Mouse (Mus musculus): ENCODE measurements around the gene Cc2d1b. TPM values are rescaled to one million over a fixed set of nuclear protein-coding genes. Genes with fewer than 3 reads are reported as not detected.

The Cc2d1b gene
- polyA plus RNA-seq, 1 experiment from 2014 or later, result 24.4 TPM

GRCm38 (mm10) chr4:108620536-108620935 lies 796 bp downstream of the Cc2d1b start:
- WGBS, result 14% methylated on average over 8 of the region's 8 CpGs
- Histone ChIP-seq H3K27me3 (replicated peaks) (no peaks in the 10 kb centered on the region), H3K4me3 (peak overlapping the region; percentile 89), H3K4me2 (peak overlapping the region; percentile 84), H3K4me1 (peaks cover 17% of the 10 kb centered on the region), H3K9me3 (no peaks in the 10 kb centered on the region), H3K9ac (peak overlapping the region; percentile 99), H3K27ac (peak overlapping the region; percentile 94), H3K36me3 (replicated peaks) (peaks cover 9% of the 10 kb centered on the region)
- peak; percentile 3; the same call in 1 of the 2 replicates for ATAC-seq (replicated peaks)

- Histone ChIP-seq H3K27ac (no peak overlapping the region), H3K4me1 (peaks cover 17% of the 10 kb centered on the region), H3K4me2 (no peak overlapping the region), H3K4me3 (no peak overlapping the region), H3K27me3 (replicated peaks) (no peaks in the 10 kb centered on the region), H3K9ac (no peak overlapping the region), H3K36me3 (replicated peaks) (peaks cover 10% of the 10 kb centered on the region), H3K9me3 (no peaks in the 10 kb centered on the region)
- WGBS, result 97% methylated on average over 6 of the region's 6 CpGs
- no peak for ATAC-seq (replicated peaks)
Measured at GRCm38 (mm10) chr4:108621504-108621903, 1.8 kb downstream of the Cc2d1b start.

GRCm38 (mm10) chr4:108627066-108627465 lies 7.3 kb downstream of the Cc2d1b start:
- WGBS, result 87% methylated on average over 5 of the region's 5 CpGs
- H3K27ac ChIP-seq, result no peak overlapping the region
- no peaks in the 10 kb centered on the region for H3K4me1 ChIP-seq
- H3K27me3 ChIP-seq (replicated peaks), result no peaks in the 10 kb centered on the region
- no peak for ATAC-seq (replicated peaks)
- no peak overlapping the region for H3K4me3 ChIP-seq
- H3K36me3 ChIP-seq (replicated peaks), result peaks cover 57% of the 10 kb centered on the region
- H3K4me2 ChIP-seq, result no peak overlapping the region
- no peak overlapping the region for H3K9ac ChIP-seq
- H3K9me3 ChIP-seq, result no peaks in the 10 kb centered on the region

- Histone ChIP-seq H3K9me3 (no peaks in the 10 kb centered on the region), H3K4me1 (no peaks in the 10 kb centered on the region), H3K4me2 (no peak overlapping the region), H3K9ac (no peak overlapping the region), H3K36me3 (replicated peaks) (peaks cover 66% of the 10 kb centered on the region), H3K27ac (no peak overlapping the region), H3K27me3 (replicated peaks) (no peaks in the 10 kb centered on the region), H3K4me3 (no peak overlapping the region)
- 93% methylated on average over 7 of the region's 7 CpGs for WGBS
- no peak for ATAC-seq (replicated peaks)
Measured at GRCm38 (mm10) chr4:108629363-108629880, 9.7 kb downstream of the Cc2d1b start.

GRCm38 (mm10) chr4:108630096-108630495 lies 10.4 kb downstream of the Cc2d1b start:
- Histone ChIP-seq H3K4me2 (no peak overlapping the region), H3K9ac (no peak overlapping the region), H3K27ac (no peak overlapping the region), H3K27me3 (replicated peaks) (no peaks in the 10 kb centered on the region), H3K4me3 (no peak overlapping the region), H3K36me3 (replicated peaks) (peaks cover 61% of the 10 kb centered on the region), H3K4me1 (no peaks in the 10 kb centered on the region), H3K9me3 (no peaks in the 10 kb centered on the region)
- no peak for ATAC-seq (replicated peaks)
- WGBS, result 95% methylated on average over 9 of the region's 9 CpGs

GRCm38 (mm10) chr4:108631616-108632015 lies 11.9 kb downstream of the Cc2d1b start:
- ATAC-seq (replicated peaks), result no peak
- no peak overlapping the region for H3K9ac ChIP-seq
- peaks cover 61% of the 10 kb centered on the region for H3K36me3 ChIP-seq (replicated peaks)
- 95% methylated on average over 4 of the region's 4 CpGs for WGBS
- H3K4me3 ChIP-seq, result no peak overlapping the region
- no peak overlapping the region for H3K4me2 ChIP-seq
- no peaks in the 10 kb centered on the region for H3K9me3 ChIP-seq
- no peak overlapping the region for H3K27ac ChIP-seq
- no peaks in the 10 kb centered on the region for H3K4me1 ChIP-seq
- H3K27me3 ChIP-seq (replicated peaks), result no peaks in the 10 kb centered on the region

GRCm38 (mm10) chr4:108633703-108634102 lies 14.0 kb downstream of the Cc2d1b start:
- Histone ChIP-seq H3K9ac (no peak overlapping the region), H3K36me3 (replicated peaks) (peaks cover 48% of the 10 kb centered on the region), H3K27me3 (replicated peaks) (no peaks in the 10 kb centered on the region), H3K9me3 (no peaks in the 10 kb centered on the region), H3K4me2 (no peak overlapping the region), H3K27ac (no peak overlapping the region), H3K4me3 (no peak overlapping the region), H3K4me1 (no peaks in the 10 kb centered on the region)
- 66% methylated on average over 12 of the region's 12 CpGs for WGBS
- no peak for ATAC-seq (replicated peaks)

GRCm38 (mm10) chr4:108634696-108635095 lies 15.0 kb downstream of the Cc2d1b start:
- Histone ChIP-seq H3K36me3 (replicated peaks) (peaks cover 40% of the 10 kb centered on the region), H3K4me2 (no peak overlapping the region), H3K9ac (no peak overlapping the region), H3K27me3 (replicated peaks) (no peaks in the 10 kb centered on the region), H3K4me1 (no peaks in the 10 kb centered on the region), H3K4me3 (no peak overlapping the region), H3K27ac (no peak overlapping the region), H3K9me3 (no peaks in the 10 kb centered on the region)
- ATAC-seq (replicated peaks), result no peak
- 63% methylated on average over 4 of the region's 4 CpGs for WGBS

- Histone ChIP-seq H3K9me3 (no peaks in the 10 kb centered on the region), H3K27ac (no peak overlapping the region), H3K4me1 (no peaks in the 10 kb centered on the region), H3K4me2 (no peak overlapping the region), H3K36me3 (replicated peaks) (peaks cover 36% of the 10 kb centered on the region), H3K4me3 (no peak overlapping the region), H3K27me3 (replicated peaks) (no peaks in the 10 kb centered on the region), H3K9ac (no peak overlapping the region)
- ATAC-seq (replicated peaks), result no peak
Measured at GRCm38 (mm10) chr4:108635101-108635500, 15.4 kb downstream of the Cc2d1b start.

- Histone ChIP-seq H3K9me3 (no peaks in the 10 kb centered on the region), H3K4me2 (no peak overlapping the region), H3K27me3 (replicated peaks) (no peaks in the 10 kb centered on the region), H3K4me3 (no peak overlapping the region), H3K9ac (no peak overlapping the region), H3K27ac (no peak overlapping the region), H3K4me1 (no peaks in the 10 kb centered on the region), H3K36me3 (replicated peaks) (peaks cover 19% of the 10 kb centered on the region)
- ATAC-seq (replicated peaks), result no peak
- WGBS, result 77% methylated on average over 3 of the region's 3 CpGs
Measured at GRCm38 (mm10) chr4:108637721-108638120, 18.0 kb downstream of the Cc2d1b start.

GRCm38 (mm10) chr4:108638752-108639151 lies 19.0 kb downstream of the Cc2d1b start:
- no peak overlapping the region for H3K4me2 ChIP-seq
- no peak for ATAC-seq (replicated peaks)
- peaks cover 12% of the 10 kb centered on the region for H3K36me3 ChIP-seq (replicated peaks)
- H3K27ac ChIP-seq, result no peak overlapping the region
- 86% methylated on average over 5 of the region's 5 CpGs for WGBS
- no peaks in the 10 kb centered on the region for H3K4me1 ChIP-seq
- H3K27me3 ChIP-seq (replicated peaks), result no peaks in the 10 kb centered on the region
- no peaks in the 10 kb centered on the region for H3K9me3 ChIP-seq
- no peak overlapping the region for H3K9ac ChIP-seq
- H3K4me3 ChIP-seq, result no peak overlapping the region

GRCm38 (mm10) chr4:108664407-108664806 lies 44.7 kb downstream of the Cc2d1b start:
- H3K4me1 ChIP-seq, result no peaks in the 10 kb centered on the region
- no peak overlapping the region for H3K9ac ChIP-seq
- no peaks in the 10 kb centered on the region for H3K9me3 ChIP-seq
- no peaks in the 10 kb centered on the region for H3K27me3 ChIP-seq (replicated peaks)
- peaks cover 15% of the 10 kb centered on the region; the same call in 1 of the 2 replicates for H3K36me3 ChIP-seq (replicated peaks)
- no peak for ATAC-seq (replicated peaks)
- no peak overlapping the region for H3K27ac ChIP-seq
- H3K4me3 ChIP-seq, result no peak overlapping the region
- 79% methylated on average over 2 of the region's 2 CpGs for WGBS
- no peak overlapping the region for H3K4me2 ChIP-seq

Measured in midbrain, embryonic 15.5 days (tissue).